Mouse (Mus musculus) megakaryocyte, embryonic 14.5 days (primary cell): ENCODE measurements around the gene 4930564D02Rik. TPM values are rescaled to one million over a fixed set of nuclear protein-coding genes. Genes with fewer than 3 reads are reported as not detected.

ENCODE experiments used
- H3K27me3 ChIP-seq: replicated peaks from 2 replicates; pipeline ENCODE3; 2012; ENCODE audit warnings: inconsistent platforms
- H3K36me3 ChIP-seq: replicated peaks from 2 replicates; pipeline ENCODE3; 2012; ENCODE audit warnings: low read length, inconsistent platforms, mixed read lengths
- H3K4me1 ChIP-seq: 2 replicates; pipeline ENCODE4 v1.6.1; 2012; ENCODE audit warnings: inconsistent platforms
- H3K4me3 ChIP-seq: replicated peaks from 2 replicates; pipeline ENCODE3; 2012; ENCODE audit warnings: moderate library complexity, mild to moderate bottlenecking, inconsistent platforms
- H3K9me3 ChIP-seq: 2 replicates; pipeline ENCODE4 v1.6.1; 2012; ENCODE audit warnings: inconsistent platforms
- FLI1 ChIP-seq: IDR thresholded peaks from 2 replicates; pipeline ENCODE4 v1.6.1; 2012; ENCODE audit warnings: low read length, inconsistent platforms, mixed read lengths
- GATA1 ChIP-seq: IDR thresholded peaks from 3 replicates; pipeline ENCODE4 v1.6.1; 2012; ENCODE audit warnings: mixed read lengths, low read length, inconsistent platforms, borderline replicate concordance
- polyA plus RNA-seq: library from polyadenylated mRNA; stranded (reverse); fragments of >175 nt; gene quantifications from 2 replicates; pipeline ENCODE4 v1.2.3, GENCODE M21; 2012; ENCODE audit warnings: low replicate concordance; ENCODE audit not compliant: insufficient read depth

4930564D02Rik gene
- polyA plus RNA-seq, 1 experiment, result not detected

DNA sequence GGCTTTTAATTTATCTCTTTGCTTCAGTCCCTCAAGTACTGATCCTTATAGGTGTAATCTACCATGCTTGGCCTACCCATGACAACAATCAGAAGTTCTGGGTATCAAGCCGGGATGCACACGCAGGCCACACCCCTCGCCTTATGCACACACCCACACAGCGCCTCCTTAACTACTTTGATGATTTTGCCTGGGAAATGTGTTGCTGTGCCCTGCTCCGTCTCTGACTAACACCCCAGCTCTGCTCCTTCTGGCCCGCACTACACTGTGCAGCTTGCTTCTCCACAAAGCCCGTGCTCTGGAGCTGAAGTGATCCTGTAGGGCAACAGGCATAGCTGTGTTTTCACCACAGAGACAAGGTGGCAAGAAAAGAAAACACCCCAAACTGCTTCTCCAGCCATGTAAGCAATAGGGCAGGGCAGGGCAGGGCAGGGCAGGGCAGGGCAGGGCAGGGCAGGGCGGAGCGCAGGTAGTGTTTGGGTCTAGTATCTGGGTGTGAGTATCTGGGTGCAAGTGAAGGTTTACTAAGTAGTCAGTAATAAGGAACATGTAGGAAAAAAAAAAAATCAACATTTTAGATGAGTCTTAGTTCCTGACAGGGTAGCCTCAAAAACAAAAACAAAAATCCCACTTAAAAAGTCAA is 25.5 kb upstream of the 4930564D02Rik start:
- Histone ChIP-seq H3K4me3 (no peak overlapping the region), H3K4me1 (peaks cover 5% of the 10 kb centered on the region), H3K27me3 (peaks cover 23% of the 10 kb centered on the region), H3K36me3 (no peaks in the 10 kb centered on the region), H3K9me3 (no peaks in the 10 kb centered on the region)
- TF ChIP-seq GATA1 (no peak), FLI1 (no peak)

- H3K4me1 ChIP-seq, result 0 out of 2 replicates have a peak, but pooled peaks cover 3% of the 10 kb centered on the region
- TF ChIP-seq GATA1 (no peak), FLI1 (no peak)
These were observed 22.9 kb upstream of the 4930564D02Rik start for GRCm38 (mm10) chr3:105043746-105044145.

GRCm38 (mm10) chr3:105046870-105047269 is 19.8 kb upstream of the 4930564D02Rik start:
- Histone ChIP-seq H3K36me3 (no peaks in the 10 kb centered on the region), H3K27me3 (peaks cover 36% of the 10 kb centered on the region), H3K9me3 (no peaks in the 10 kb centered on the region), H3K4me3 (no peak overlapping the region), H3K4me1 (0 out of 2 replicates have a peak, but pooled peaks cover 3% of the 10 kb centered on the region)
- no peak for TF ChIP-seq GATA1
- no peak for TF ChIP-seq FLI1

More at GRCm38 (mm10) chr3:105043746-105044145, 22.9 kb upstream of the 4930564D02Rik start:
- Histone ChIP-seq H3K9me3 (no peaks in the 10 kb centered on the region), H3K4me3 (no peak overlapping the region), H3K27me3 (peaks cover 32% of the 10 kb centered on the region), H3K36me3 (no peaks in the 10 kb centered on the region)

DNA sequence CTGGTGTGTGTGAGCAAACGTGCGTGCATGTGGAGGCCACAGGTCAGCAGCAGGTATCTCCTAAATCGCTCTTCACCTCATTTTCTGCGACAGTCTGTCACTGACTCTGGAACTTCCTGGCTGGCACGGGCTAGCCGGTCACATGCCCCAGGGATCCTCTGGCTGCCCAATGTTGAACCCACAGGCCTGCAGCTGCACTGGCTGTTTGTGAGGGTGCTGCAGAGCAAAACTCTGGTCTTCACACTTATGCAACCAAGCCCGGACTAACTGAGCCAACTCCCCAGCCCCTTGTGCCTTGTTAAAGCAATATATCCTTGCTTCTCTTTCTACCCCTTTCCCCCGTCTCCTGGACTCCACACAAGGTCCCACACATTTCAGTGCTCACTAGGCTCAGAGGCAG is 19.0 kb upstream of the 4930564D02Rik start:
- Histone ChIP-seq H3K4me1 (peaks cover 8% of the 10 kb centered on the region), H3K36me3 (no peaks in the 10 kb centered on the region), H3K27me3 (peaks cover 43% of the 10 kb centered on the region), H3K4me3 (peak overlapping the region; percentile 42), H3K9me3 (no peaks in the 10 kb centered on the region)
- TF ChIP-seq FLI1 (no peak), GATA1 (no peak)

DNA sequence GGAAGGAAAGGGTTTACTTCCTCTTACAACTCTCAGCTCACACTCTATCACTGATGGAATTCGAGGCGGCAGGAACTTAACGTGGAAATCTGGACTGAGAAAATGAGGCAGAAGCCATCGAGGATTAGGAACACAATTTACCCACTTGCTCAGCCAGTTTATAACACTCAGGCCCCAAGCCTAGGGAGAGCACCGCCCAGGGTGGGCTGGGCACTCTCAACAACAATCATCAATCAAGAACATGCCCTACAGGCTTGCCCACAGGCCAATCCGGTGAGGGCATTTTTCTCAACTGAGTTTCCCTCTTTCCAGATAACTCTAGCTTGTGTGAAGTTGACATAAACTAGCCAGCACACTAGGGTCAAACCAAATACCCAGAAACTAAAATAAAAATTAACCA is 16.8 kb upstream of the 4930564D02Rik start:
- H3K36me3 ChIP-seq, result no peaks in the 10 kb centered on the region
- no peak for TF ChIP-seq GATA1
- no peak for TF ChIP-seq FLI1
- H3K4me1 ChIP-seq, result peaks cover 23% of the 10 kb centered on the region
- peaks cover 59% of the 10 kb centered on the region for H3K27me3 ChIP-seq
- H3K9me3 ChIP-seq, result no peaks in the 10 kb centered on the region
- no peak overlapping the region for H3K4me3 ChIP-seq

- Histone ChIP-seq H3K36me3 (no peaks in the 10 kb centered on the region), H3K9me3 (no peaks in the 10 kb centered on the region), H3K4me3 (no peak overlapping the region), H3K4me1 (peaks cover 27% of the 10 kb centered on the region), H3K27me3 (peaks cover 60% of the 10 kb centered on the region)
- TF ChIP-seq FLI1 (no peak), GATA1 (no peak)
These were observed 15.5 kb upstream of the 4930564D02Rik start for GRCm38 (mm10) chr3:105051103-105051502.

- peaks cover 27% of the 10 kb centered on the region for H3K4me1 ChIP-seq
- H3K4me3 ChIP-seq, result peak overlapping the region; percentile 91
- no peaks in the 10 kb centered on the region for H3K9me3 ChIP-seq
- TF ChIP-seq FLI1 (no peak), GATA1 (no peak)
- H3K36me3 ChIP-seq, result no peaks in the 10 kb centered on the region
- H3K27me3 ChIP-seq, result peaks cover 58% of the 10 kb centered on the region
These were observed 14.3 kb upstream of the 4930564D02Rik start for GRCm38 (mm10) chr3:105052171-105052936.

- H3K9me3 ChIP-seq, result no peaks in the 10 kb centered on the region
- H3K27me3 ChIP-seq, result peaks cover 54% of the 10 kb centered on the region
- no peaks in the 10 kb centered on the region for H3K36me3 ChIP-seq
- TF ChIP-seq GATA1, result no peak
- no peak for TF ChIP-seq FLI1
- peak within 1 kb of the TSS; percentile 91 for H3K4me3 ChIP-seq
- H3K4me1 ChIP-seq, result peaks cover 24% of the 10 kb centered on the region
These were observed 13.5 kb upstream of the 4930564D02Rik start, which contains the start of gene Cttnbp2nl for GRCm38 (mm10) chr3:105052937-105053697. TSS of gene Cttnbp2nl (minus strand) at chr3:105053146.

- TF ChIP-seq FLI1, result no peak
- TF ChIP-seq GATA1, result no peak
- no peaks in the 10 kb centered on the region for H3K9me3 ChIP-seq
- H3K4me3 ChIP-seq, result peak overlapping the region; percentile 91
- peaks cover 54% of the 10 kb centered on the region for H3K27me3 ChIP-seq
- no peaks in the 10 kb centered on the region for H3K36me3 ChIP-seq
- peaks cover 28% of the 10 kb centered on the region for H3K4me1 ChIP-seq
These were observed 13.0 kb upstream of the 4930564D02Rik start for GRCm38 (mm10) chr3:105053698-105054001.

DNA sequence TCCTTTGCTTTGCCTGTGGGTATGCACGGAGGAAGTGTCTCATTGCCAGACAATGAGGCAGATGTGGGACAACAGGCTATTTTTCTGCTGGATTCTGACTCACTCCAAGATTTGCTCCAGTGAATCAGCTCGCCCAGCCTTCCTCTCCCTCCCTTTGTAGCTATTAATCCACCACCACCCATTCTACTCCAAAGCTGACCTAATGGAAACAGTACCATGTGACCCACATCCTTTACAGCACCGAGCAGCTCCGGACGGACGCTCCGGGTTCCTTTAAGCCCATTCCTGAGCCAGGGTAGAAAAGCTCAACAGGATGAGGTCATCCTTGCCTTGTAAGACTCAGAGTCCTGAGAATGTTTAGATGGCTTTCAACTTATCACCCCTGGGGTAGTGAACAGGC is 11.7 kb upstream of the 4930564D02Rik start:
- Histone ChIP-seq H3K4me3 (peak overlapping the region; percentile 1), H3K4me1 (peaks cover 34% of the 10 kb centered on the region), H3K9me3 (no peaks in the 10 kb centered on the region), H3K27me3 (peaks cover 56% of the 10 kb centered on the region), H3K36me3 (no peaks in the 10 kb centered on the region)
- TF ChIP-seq GATA1 (no peak), FLI1 (no peak)
